Mouse (Mus musculus) C2C12 (cell line): ENCODE data around the gene Cryba2. TPM values are rescaled to one million over a fixed set of nuclear protein-coding genes. Genes with fewer than 3 reads are reported as not detected.
A peak's percentile ranks its signal among the peaks of the same experiment; 100 is the strongest.

Experiments used
- H3K27me3 ChIP-seq: one replicate; pipeline ENCODE4 v1.6.1; 2011; ENCODE audit not compliant: control insufficient read depth, insufficient read depth, insufficient read length
- H3K36me3 ChIP-seq: one replicate; pipeline ENCODE4 v1.6.1; 2011; ENCODE audit not compliant: control insufficient read depth, insufficient read depth
- H3K4me3 ChIP-seq: one replicate; pipeline ENCODE4 v1.5.1; 2011; ENCODE audit warnings: mild to moderate bottlenecking, control low read depth; ENCODE audit not compliant: poor library complexity, insufficient read depth, severe bottlenecking
- H3K79me2 ChIP-seq: one replicate; pipeline ENCODE4 v1.6.1; 2011; ENCODE audit not compliant: control insufficient read depth, insufficient read depth
- H3K79me3 ChIP-seq: one replicate; pipeline ENCODE4 v1.6.1; 2011; ENCODE audit warnings: low read depth, control low read depth
- H3ac ChIP-seq: one replicate; pipeline ENCODE3; 2011; ENCODE audit warnings: low read depth; ENCODE audit not compliant: control insufficient read depth, insufficient read length
- CEBPB ChIP-seq: IDR thresholded peaks from one replicate; pipeline ENCODE4 v1.6.1; 2011; ENCODE audit warnings: low read depth, mild to moderate bottlenecking, control low read depth, moderate library complexity
- CTCF ChIP-seq: IDR thresholded peaks from one replicate; pipeline ENCODE4 v1.5.1; 2011; ENCODE audit not compliant: control insufficient read depth, insufficient read depth, insufficient read length
- FOSL1 ChIP-seq: IDR thresholded peaks from one replicate; pipeline ENCODE4 v1.8.0; 2011; ENCODE audit warnings: mild to moderate bottlenecking, low read length; ENCODE audit not compliant: poor library complexity, insufficient read depth, severe bottlenecking
- MAX ChIP-seq: IDR thresholded peaks from one replicate; pipeline ENCODE4 v1.6.1; 2011; ENCODE audit warnings: mild to moderate bottlenecking, control low read depth
- MYOD1 ChIP-seq: IDR thresholded peaks from one replicate; pipeline ENCODE4 v1.6.1; 2011; ENCODE audit warnings: low read depth; ENCODE audit not compliant: control insufficient read depth, insufficient read length
- MYOG ChIP-seq: IDR thresholded peaks from one replicate; pipeline ENCODE4 v1.6.1; 2011; ENCODE audit not compliant: control insufficient read depth, insufficient read length; ENCODE audit errors: extremely low read depth
- USF1 ChIP-seq: IDR thresholded peaks from one replicate; pipeline ENCODE4 v1.6.1; 2011; ENCODE audit warnings: low read depth, mild to moderate bottlenecking, control low read depth, moderate library complexity
- long read RNA-seq, 2 experiments: library from polyadenylated mRNA; unstranded; transcript quantifications; one replicate each; pipeline ENCODE4 v2.0.0; 2019 to 2020
- polyA plus RNA-seq: library from polyadenylated mRNA; unstranded; fragments of >200 nt; fragmentation: generic; extraction: Trizol; gene quantifications from one replicate; pipeline ENCODE4 v1.2.1, GENCODE M21; 2012; ENCODE audit warnings: missing spikeins

Gene Cryba2
- polyA plus RNA-seq: not detected
- long read RNA-seq, experiment 1: 0 reads
- long read RNA-seq, experiment 2: 0 reads

- no peak within 1 kb of the TSS for H3K4me3 ChIP-seq
- no peaks in the 10 kb centered on the region for H3K79me2 ChIP-seq
- H3ac ChIP-seq: no peak within 1 kb of the TSS
- peaks cover 52% of the 10 kb centered on the region for H3K27me3 ChIP-seq
- no peak for TF ChIP-seq USF1
- peak; percentile 18 for TF ChIP-seq CTCF
- no peaks in the 10 kb centered on the region for H3K79me3 ChIP-seq
- no peaks in the 10 kb centered on the region for H3K36me3 ChIP-seq
Observed at GRCm38 (mm10) chr1:74893134-74893855, at the start of gene Cryba2. Cryba2 (minus strand) TSS chr1:74893143.

- Histone ChIP-seq H3ac (no peak overlapping the region), H3K36me3 (no peaks in the 10 kb centered on the region), H3K27me3 (peaks cover 36% of the 10 kb centered on the region), H3K79me2 (no peaks in the 10 kb centered on the region), H3K79me3 (no peaks in the 10 kb centered on the region), H3K4me3 (no peak overlapping the region)
- TF ChIP-seq CTCF: no peak
- TF ChIP-seq MAX: no peak
- TF ChIP-seq MYOG: no peak
Observed at GRCm38 (mm10) chr1:74941651-74942360, 48.9 kb upstream of the Cryba2 start.

- H3K79me2 ChIP-seq: no peaks in the 10 kb centered on the region
Observed at GRCm38 (mm10) chr1:74939762-74940161, 46.8 kb upstream of the Cryba2 start.

GRCm38 (mm10) chr1:74936221-74936830 lies 43.4 kb upstream of the Cryba2 start:
- TF ChIP-seq MAX: no peak
- no peak for TF ChIP-seq USF1
- no peak for TF ChIP-seq CTCF
- no peak for TF ChIP-seq FOSL1
- TF ChIP-seq MYOD1: no peak
- TF ChIP-seq MYOG: no peak
- TF ChIP-seq CEBPB: no peak
- Histone ChIP-seq H3K79me2 (no peaks in the 10 kb centered on the region), H3ac (no peak overlapping the region), H3K36me3 (no peaks in the 10 kb centered on the region), H3K27me3 (peaks cover 21% of the 10 kb centered on the region), H3K79me3 (no peaks in the 10 kb centered on the region), H3K4me3 (no peak overlapping the region)

More at GRCm38 (mm10) chr1:74939762-74940161, 46.8 kb upstream of the Cryba2 start:
- TF ChIP-seq MAX (no peak), MYOG (no peak), USF1 (peak; percentile 29), MYOD1 (no peak), CEBPB (no peak), CTCF (no peak)
- no peaks in the 10 kb centered on the region for H3K36me3 ChIP-seq
- H3K4me3 ChIP-seq: no peak overlapping the region
- peaks cover 26% of the 10 kb centered on the region for H3K27me3 ChIP-seq
- H3ac ChIP-seq: no peak overlapping the region
- H3K79me3 ChIP-seq: no peaks in the 10 kb centered on the region

GRCm38 (mm10) chr1:74935402-74935801 lies 42.5 kb upstream of the Cryba2 start, which contains the start of gene Cfap65:
Cfap65 (minus strand) TSS chr1:74935599.
- Histone ChIP-seq H3ac (no peak within 1 kb of the TSS), H3K79me2 (no peaks in the 10 kb centered on the region), H3K27me3 (peaks cover 17% of the 10 kb centered on the region), H3K36me3 (no peaks in the 10 kb centered on the region), H3K4me3 (no peak within 1 kb of the TSS), H3K79me3 (no peaks in the 10 kb centered on the region)
- TF ChIP-seq MYOD1 (no peak), MAX (no peak), CTCF (no peak), FOSL1 (no peak), USF1 (no peak), CEBPB (no peak), MYOG (no peak)
